Mouse (Mus musculus): ENCODE measurements at regions not wholly inside any gene's neighbourhood (a gene's known extent, or its start where the extent isn't known, plus 50 kb on each side); places are given as distances from the start of the nearest gene placed in this dataset.

- H3K4me2 ChIP-seq (ENCODE audit: low read depth) = no peak overlapping the region
- H3K4me3 ChIP-seq = no peak overlapping the region
- TF ChIP-seq REST (IDR thresholded peaks at IDR 0.05; ENCODE audit: insufficient read depth, insufficient read length) (no peak), MAX (IDR thresholded peaks at IDR 0.05; ENCODE audit: low read depth) (no peak), CEBPB (IDR thresholded peaks at IDR 0.05; ENCODE audit: insufficient read depth, poor library complexity, severe bottlenecking) (no peak), E2F4 (IDR thresholded peaks at IDR 0.05; ENCODE audit: insufficient read depth) (no peak), SRF (IDR thresholded peaks at IDR 0.05; ENCODE audit: control insufficient read depth, insufficient read length, low read depth) (no peak)
- H3K79me2 ChIP-seq (ENCODE audit: control insufficient read depth, insufficient read depth) = no peaks in the 10 kb centered on the region
- no peak overlapping the region for H3ac ChIP-seq (ENCODE audit: control insufficient read depth, insufficient read length)
- H3K36me3 ChIP-seq (ENCODE audit: control insufficient read depth, insufficient read depth) = no peaks in the 10 kb centered on the region
- H3K27me3 ChIP-seq (ENCODE audit: control insufficient read depth, insufficient read depth, insufficient read length) = no peaks in the 10 kb centered on the region
Measured at GRCm38 (mm10) chr8:109012655-109013054, 481.2 kb upstream of the Pmfbp1 start.

GRCm38 (mm10) chr8:109013577-109013976, 480.2 kb upstream of the Pmfbp1 start:
- TF ChIP-seq MAX (IDR thresholded peaks at IDR 0.05; ENCODE audit: low read depth) (no peak), POLR2A (IDR thresholded peaks at IDR 0.05; ENCODE audit: insufficient read length, low read depth) (no peak), MYOG (IDR thresholded peaks at IDR 0.05; ENCODE audit: control insufficient read depth in 1 of 3, insufficient read depth in 1 of 3, insufficient read length in 2 of 3, low read depth in 2 of 3) (no peak), TCF12 (IDR thresholded peaks at IDR 0.05; ENCODE audit: insufficient read depth, poor library complexity, severe bottlenecking) (no peak), SRF (IDR thresholded peaks at IDR 0.05; ENCODE audit: control insufficient read depth, insufficient read length, low read depth) (no peak), TCF3 (IDR thresholded peaks at IDR 0.05; ENCODE audit: insufficient read length, low read depth) (no peak), MYOD1 (IDR thresholded peaks at IDR 0.05; ENCODE audit: control insufficient read depth in 1 of 3, insufficient read length in 2 of 3, low read depth in 2 of 3) (no peak), E2F4 (IDR thresholded peaks at IDR 0.05; ENCODE audit: insufficient read depth) (no peak), CEBPB (IDR thresholded peaks at IDR 0.05; ENCODE audit: insufficient read depth, poor library complexity, severe bottlenecking) (no peak), REST (IDR thresholded peaks at IDR 0.05; ENCODE audit: insufficient read depth, insufficient read length) (no peak), POLR2AphosphoS2 (IDR thresholded peaks at IDR 0.05; ENCODE audit: insufficient read length, low read depth) (no peak), USF1 (IDR thresholded peaks at IDR 0.05; ENCODE audit: low read depth) (no peak)
- H3K36me3 ChIP-seq (ENCODE audit: control insufficient read depth, insufficient read depth) = no peaks in the 10 kb centered on the region
- H3ac ChIP-seq (ENCODE audit: control insufficient read depth, insufficient read length) = no peak overlapping the region
- no peaks in the 10 kb centered on the region for H3K79me2 ChIP-seq (ENCODE audit: control insufficient read depth, insufficient read depth)
- no peak overlapping the region for H3K4me3 ChIP-seq
- H3K27me3 ChIP-seq (ENCODE audit: control insufficient read depth, insufficient read depth, insufficient read length) = no peaks in the 10 kb centered on the region
- H3K4me2 ChIP-seq (ENCODE audit: low read depth) = no peak overlapping the region

GRCm38 (mm10) chr8:109014746-109015145, 479.1 kb upstream of the Pmfbp1 start:
- Histone ChIP-seq H3K27me3 (ENCODE audit: control insufficient read depth, insufficient read depth, insufficient read length) (no peaks in the 10 kb centered on the region), H3K36me3 (ENCODE audit: control insufficient read depth, insufficient read depth) (no peaks in the 10 kb centered on the region), H3K4me3 (no peak overlapping the region), H3K79me2 (ENCODE audit: control insufficient read depth, insufficient read depth) (no peaks in the 10 kb centered on the region), H3K4me2 (ENCODE audit: low read depth) (no peak overlapping the region), H3ac (ENCODE audit: control insufficient read depth, insufficient read length) (no peak overlapping the region)
- no peak for TF ChIP-seq MYOD1 (IDR thresholded peaks at IDR 0.05; ENCODE audit: control insufficient read depth in 1 of 3, insufficient read length in 2 of 3, low read depth in 2 of 3)
- TF ChIP-seq REST (IDR thresholded peaks at IDR 0.05; ENCODE audit: insufficient read depth, insufficient read length) = no peak
- TF ChIP-seq SRF (IDR thresholded peaks at IDR 0.05; ENCODE audit: control insufficient read depth, insufficient read length, low read depth) = no peak
- TF ChIP-seq TCF3 (IDR thresholded peaks at IDR 0.05; ENCODE audit: insufficient read length, low read depth) = no peak
- no peak for TF ChIP-seq TCF12 (IDR thresholded peaks at IDR 0.05; ENCODE audit: insufficient read depth, poor library complexity, severe bottlenecking)
- TF ChIP-seq POLR2AphosphoS2 (IDR thresholded peaks at IDR 0.05; ENCODE audit: insufficient read length, low read depth) = no peak
- no peak for TF ChIP-seq CEBPB (IDR thresholded peaks at IDR 0.05; ENCODE audit: insufficient read depth, poor library complexity, severe bottlenecking)
- TF ChIP-seq POLR2A (IDR thresholded peaks at IDR 0.05; ENCODE audit: insufficient read length, low read depth) = no peak
- no peak for TF ChIP-seq MYOG (IDR thresholded peaks at IDR 0.05; ENCODE audit: control insufficient read depth in 1 of 3, insufficient read depth in 1 of 3, insufficient read length in 2 of 3, low read depth in 2 of 3)
- no peak for TF ChIP-seq MAX (IDR thresholded peaks at IDR 0.05; ENCODE audit: low read depth)
- no peak for TF ChIP-seq USF1 (IDR thresholded peaks at IDR 0.05; ENCODE audit: low read depth)
- no peak for TF ChIP-seq E2F4 (IDR thresholded peaks at IDR 0.05; ENCODE audit: insufficient read depth)

GRCm38 (mm10) chr8:109019565-109019964, 474.3 kb upstream of the Pmfbp1 start:
- Histone ChIP-seq H3K79me2 (ENCODE audit: control insufficient read depth, insufficient read depth) (no peaks in the 10 kb centered on the region), H3K4me2 (ENCODE audit: low read depth) (no peak overlapping the region), H3K27me3 (ENCODE audit: control insufficient read depth, insufficient read depth, insufficient read length) (no peaks in the 10 kb centered on the region), H3ac (ENCODE audit: control insufficient read depth, insufficient read length) (no peak overlapping the region), H3K4me3 (no peak overlapping the region), H3K36me3 (ENCODE audit: control insufficient read depth, insufficient read depth) (no peaks in the 10 kb centered on the region)
- TF ChIP-seq MYOD1 (IDR thresholded peaks at IDR 0.05; ENCODE audit: control insufficient read depth in 1 of 3, insufficient read length in 2 of 3, low read depth in 2 of 3) (no peak), POLR2A (IDR thresholded peaks at IDR 0.05; ENCODE audit: insufficient read length, low read depth) (no peak), CEBPB (IDR thresholded peaks at IDR 0.05; ENCODE audit: insufficient read depth, poor library complexity, severe bottlenecking) (no peak), POLR2AphosphoS2 (IDR thresholded peaks at IDR 0.05; ENCODE audit: insufficient read length, low read depth) (no peak), TCF12 (IDR thresholded peaks at IDR 0.05; ENCODE audit: insufficient read depth, poor library complexity, severe bottlenecking) (no peak), SRF (IDR thresholded peaks at IDR 0.05; ENCODE audit: control insufficient read depth, insufficient read length, low read depth) (no peak), REST (IDR thresholded peaks at IDR 0.05; ENCODE audit: insufficient read depth, insufficient read length) (no peak), MYOG (IDR thresholded peaks at IDR 0.05; ENCODE audit: control insufficient read depth in 1 of 3, insufficient read depth in 1 of 3, insufficient read length in 2 of 3, low read depth in 2 of 3) (no peak), USF1 (IDR thresholded peaks at IDR 0.05; ENCODE audit: low read depth) (no peak), E2F4 (IDR thresholded peaks at IDR 0.05; ENCODE audit: insufficient read depth) (no peak), MAX (IDR thresholded peaks at IDR 0.05; ENCODE audit: low read depth) (no peak), TCF3 (IDR thresholded peaks at IDR 0.05; ENCODE audit: insufficient read length, low read depth) (no peak)

GRCm38 (mm10) chr8:109020102-109020501, 473.7 kb upstream of the Pmfbp1 start:
- H3ac ChIP-seq (ENCODE audit: control insufficient read depth, insufficient read length) = no peak overlapping the region
- no peaks in the 10 kb centered on the region for H3K27me3 ChIP-seq (ENCODE audit: control insufficient read depth, insufficient read depth, insufficient read length)
- no peak overlapping the region for H3K4me2 ChIP-seq (ENCODE audit: low read depth)
- TF ChIP-seq USF1 (IDR thresholded peaks at IDR 0.05; ENCODE audit: low read depth) (no peak), E2F4 (IDR thresholded peaks at IDR 0.05; ENCODE audit: insufficient read depth) (no peak), MYOG (IDR thresholded peaks at IDR 0.05; ENCODE audit: control insufficient read depth in 1 of 3, insufficient read depth in 1 of 3, insufficient read length in 2 of 3, low read depth in 2 of 3) (no peak), POLR2AphosphoS2 (IDR thresholded peaks at IDR 0.05; ENCODE audit: insufficient read length, low read depth) (no peak), TCF3 (IDR thresholded peaks at IDR 0.05; ENCODE audit: insufficient read length, low read depth) (no peak), CEBPB (IDR thresholded peaks at IDR 0.05; ENCODE audit: insufficient read depth, poor library complexity, severe bottlenecking) (no peak), MYOD1 (IDR thresholded peaks at IDR 0.05; ENCODE audit: control insufficient read depth in 1 of 3, insufficient read length in 2 of 3, low read depth in 2 of 3) (no peak), REST (IDR thresholded peaks at IDR 0.05; ENCODE audit: insufficient read depth, insufficient read length) (no peak), SRF (IDR thresholded peaks at IDR 0.05; ENCODE audit: control insufficient read depth, insufficient read length, low read depth) (no peak), MAX (IDR thresholded peaks at IDR 0.05; ENCODE audit: low read depth) (no peak), POLR2A (IDR thresholded peaks at IDR 0.05; ENCODE audit: insufficient read length, low read depth) (no peak), TCF12 (IDR thresholded peaks at IDR 0.05; ENCODE audit: insufficient read depth, poor library complexity, severe bottlenecking) (no peak)
- no peak overlapping the region for H3K4me3 ChIP-seq
- no peaks in the 10 kb centered on the region for H3K36me3 ChIP-seq (ENCODE audit: control insufficient read depth, insufficient read depth)
- H3K79me2 ChIP-seq (ENCODE audit: control insufficient read depth, insufficient read depth) = no peaks in the 10 kb centered on the region
